Mouse (Mus musculus) heart, postnatal 0 days (tissue): ENCODE results near the gene Men1.

Experiments
- CTCF ChIP-seq: IDR thresholded peaks from 2 replicates; pipeline ENCODE4 v1.5.1; 2016; ENCODE audit warnings: antibody characterized with exemption, control low read depth, low read depth
- EP300 ChIP-seq: IDR thresholded peaks from 2 replicates; pipeline ENCODE4 v1.6.1; 2016; ENCODE audit warnings: antibody characterized with exemption, low read depth

GRCm38 (mm10) chr19:6346023-6346422, 11.2 kb downstream of the Men1 start:
- TF ChIP-seq CTCF (no peak), EP300 (no peak)
